Mouse (Mus musculus) c-Kit-negative CD71-positive TER-119-positive erythroid progenitor cells, embryonic 14.5 days (primary cell): ENCODE results near the gene Cstl1.
"Not testable (repeated sequence)": the region's sequence is repeated elsewhere in the genome, so short reads cannot be mapped to it uniquely, and the experiment has no call there.

Experiments used
- DNase-seq: peaks from one replicate; pipeline ENCODE4 v3.0.0-alpha.2; 2013; ENCODE audit warnings: low read depth, low spot score

Cstl1 gene

DNA sequence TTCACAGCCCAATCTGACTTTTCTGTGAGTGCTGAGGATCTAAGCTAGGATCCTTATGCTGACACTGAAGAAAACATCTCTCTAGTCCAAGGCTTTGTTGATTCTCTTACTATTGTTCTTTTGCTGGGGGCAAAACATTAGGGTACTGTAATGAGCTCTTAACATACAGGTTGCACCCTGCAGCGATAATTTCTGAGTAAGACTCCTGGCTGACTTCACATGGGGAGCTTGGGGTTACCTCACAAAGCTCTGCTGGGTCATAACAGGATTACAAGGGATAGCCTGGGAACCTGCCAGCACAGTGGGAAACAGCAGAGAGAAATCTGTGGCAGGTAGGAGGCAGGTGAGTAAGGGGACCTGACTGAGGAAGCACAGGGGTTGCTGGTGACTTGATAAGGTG, at the start of gene Cstl1:
TSS of gene Cstl1 (plus strand) at position 301 of the 400 bp plus-strand sequence.
- no peak for DNase-seq

DNA sequence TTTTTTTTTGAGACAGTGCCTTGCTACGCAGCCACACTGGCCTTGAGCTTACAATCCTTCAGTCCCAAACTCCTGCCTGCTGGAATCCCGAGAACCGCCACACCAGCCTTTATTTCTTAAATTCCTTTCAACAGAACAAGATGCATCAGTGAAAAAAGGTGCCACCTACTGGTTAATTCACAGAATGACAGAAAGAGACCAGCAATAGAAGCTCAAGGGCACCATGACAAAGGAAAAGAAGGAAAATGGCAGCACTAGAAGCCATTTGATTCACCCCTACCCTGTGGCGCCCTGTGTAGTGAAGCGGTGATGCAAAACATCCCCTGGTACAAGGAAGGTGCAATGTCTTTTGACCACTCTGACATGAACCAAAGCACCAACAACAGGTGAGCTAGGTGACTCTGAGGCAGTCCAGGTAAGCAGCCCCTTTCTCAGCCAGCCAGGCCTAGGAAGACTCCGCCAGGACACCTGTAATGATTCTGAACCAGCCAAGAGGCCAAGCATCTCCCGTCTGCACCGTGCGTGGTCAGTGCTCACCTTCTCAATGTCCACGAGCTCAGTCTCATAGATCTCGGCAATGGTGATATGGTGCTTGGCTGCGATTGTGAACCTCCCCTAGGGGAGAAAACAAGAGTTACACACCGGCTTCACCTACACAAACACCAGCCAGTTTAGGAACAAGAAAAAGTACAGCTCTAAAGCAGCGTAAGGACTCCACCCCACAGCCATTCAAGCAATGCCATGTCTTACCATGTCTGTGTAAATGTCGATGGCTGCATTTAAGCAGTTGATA, 43.6 kb upstream of the Cstl1 start:
- no peak for DNase-seq

DNA sequence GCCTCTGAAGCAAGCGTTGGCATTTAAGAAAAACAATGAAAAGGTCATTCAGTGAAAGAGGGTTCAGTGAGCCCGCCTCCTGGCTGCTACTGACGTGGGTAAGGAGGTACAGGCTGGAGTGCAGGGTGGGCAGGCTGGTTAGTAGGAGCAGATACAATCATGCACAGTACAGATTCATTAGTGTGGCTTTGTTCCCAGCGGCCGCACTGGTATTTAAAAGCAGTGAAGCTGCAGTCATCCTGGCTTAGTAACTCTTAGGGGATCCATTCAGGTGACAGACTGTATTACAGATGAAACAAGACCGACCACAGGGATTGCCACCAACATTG, 43.0 kb upstream of the Cstl1 start:
- no peak for DNase-seq

DNA sequence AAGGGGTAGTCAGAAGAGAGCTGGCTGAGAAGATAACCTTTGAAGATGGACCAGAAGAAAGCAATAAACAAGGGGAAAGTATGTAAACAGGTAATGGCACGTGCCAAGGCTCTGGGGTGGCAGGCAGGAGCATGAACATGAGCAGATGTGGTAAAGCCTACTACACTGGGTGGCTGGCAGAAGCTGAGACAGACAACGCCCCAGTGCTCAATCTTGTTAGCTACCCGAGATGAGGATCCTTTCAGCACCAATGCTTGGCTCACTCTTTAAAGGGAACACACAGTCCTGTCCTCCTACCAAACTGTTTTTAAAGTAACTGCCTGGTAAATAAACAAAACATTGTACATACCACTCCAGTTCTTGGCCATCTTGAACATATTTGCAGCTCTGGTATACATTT, 37.8 kb upstream of the Cstl1 start:
- DNase-seq, result no peak

DNA sequence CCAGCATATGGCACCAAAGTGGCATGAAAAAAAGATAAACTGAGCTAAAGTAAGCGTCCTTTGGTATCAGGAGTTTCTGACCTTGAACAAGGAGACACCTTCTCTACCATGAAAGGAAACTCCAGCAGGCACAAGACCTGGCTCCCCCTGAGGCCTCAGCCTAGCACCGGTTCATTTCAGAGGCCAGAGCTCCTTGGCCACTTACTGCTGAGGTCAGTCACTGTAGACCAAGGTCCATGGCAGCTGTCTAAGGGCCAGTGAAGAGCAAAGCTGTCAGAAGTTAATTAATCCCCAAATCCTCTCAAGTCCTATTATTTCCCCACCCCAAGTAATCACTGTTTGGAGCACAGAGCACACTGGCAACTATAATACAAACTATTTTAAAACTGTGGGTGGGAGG, 33.1 kb upstream of the Cstl1 start:
- no peak for DNase-seq

DNA sequence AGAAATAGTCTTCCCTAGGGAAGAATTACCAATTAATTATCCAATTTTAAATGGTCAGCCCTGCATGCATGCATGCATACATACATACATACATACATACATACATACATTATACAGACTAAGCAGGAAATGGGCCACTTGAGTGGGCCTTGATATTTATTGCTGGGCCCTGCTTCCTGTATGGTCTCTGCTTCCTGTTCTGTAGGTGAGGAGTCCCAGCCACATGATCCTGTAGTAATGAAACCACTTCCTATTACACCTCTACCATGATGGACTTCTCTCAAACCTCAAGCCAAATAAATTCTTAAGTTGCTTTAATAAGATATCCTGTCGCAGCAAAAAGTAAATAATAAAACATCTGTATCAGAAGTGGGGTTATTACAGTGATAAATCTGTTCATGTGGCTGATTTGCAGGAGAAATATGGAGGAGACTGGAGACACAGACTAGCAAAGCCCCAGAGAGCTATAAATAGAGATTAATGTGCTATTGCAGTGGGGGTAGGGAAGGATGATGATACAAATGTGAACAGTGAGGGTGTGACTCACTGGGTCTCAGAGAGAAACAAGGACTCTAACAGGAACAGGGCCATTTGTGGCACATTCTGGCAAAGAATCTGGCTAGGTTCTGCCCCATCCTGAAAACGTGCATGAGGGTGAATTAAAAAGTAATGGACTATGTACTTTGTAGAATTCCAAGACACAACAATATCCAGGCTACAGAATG, 30.7 kb upstream of the Cstl1 start:
- DNase-seq, result no peak

DNA sequence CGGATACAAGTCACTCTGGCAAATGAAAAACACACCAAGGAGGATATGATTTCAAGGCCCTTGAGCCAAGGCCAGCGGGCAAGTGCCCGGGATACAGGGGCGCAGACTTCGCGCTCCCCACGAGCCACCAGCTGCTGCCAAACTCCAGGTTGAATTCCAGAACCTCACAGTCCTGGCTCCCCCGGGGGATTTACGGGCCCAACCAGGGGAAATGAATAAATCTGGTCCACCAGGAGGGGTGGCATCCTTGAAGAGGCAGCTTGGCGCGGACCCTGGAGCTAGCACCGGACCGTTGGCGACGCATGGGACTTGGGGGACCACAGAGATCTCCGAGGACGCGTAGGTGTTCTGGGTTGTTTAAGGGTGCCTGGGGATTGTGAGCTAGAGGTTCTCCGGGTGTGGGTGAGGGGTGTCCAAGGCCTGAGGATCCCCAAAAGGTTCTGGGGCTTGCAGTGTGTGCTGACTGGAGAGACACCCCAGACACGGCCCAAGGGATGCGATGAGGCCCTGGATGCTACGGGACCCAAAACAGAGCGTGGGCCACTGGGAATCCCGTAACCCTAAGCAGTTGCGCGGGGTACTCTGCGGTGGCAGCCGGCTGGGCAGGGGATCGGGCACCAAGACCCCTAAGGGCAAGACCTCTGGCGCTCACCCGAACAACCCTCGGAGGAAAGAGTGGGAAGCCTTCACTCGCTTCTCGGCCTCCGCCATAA, 18.4 kb upstream of the Cstl1 start:
- DNase-seq, result no peak

DNA sequence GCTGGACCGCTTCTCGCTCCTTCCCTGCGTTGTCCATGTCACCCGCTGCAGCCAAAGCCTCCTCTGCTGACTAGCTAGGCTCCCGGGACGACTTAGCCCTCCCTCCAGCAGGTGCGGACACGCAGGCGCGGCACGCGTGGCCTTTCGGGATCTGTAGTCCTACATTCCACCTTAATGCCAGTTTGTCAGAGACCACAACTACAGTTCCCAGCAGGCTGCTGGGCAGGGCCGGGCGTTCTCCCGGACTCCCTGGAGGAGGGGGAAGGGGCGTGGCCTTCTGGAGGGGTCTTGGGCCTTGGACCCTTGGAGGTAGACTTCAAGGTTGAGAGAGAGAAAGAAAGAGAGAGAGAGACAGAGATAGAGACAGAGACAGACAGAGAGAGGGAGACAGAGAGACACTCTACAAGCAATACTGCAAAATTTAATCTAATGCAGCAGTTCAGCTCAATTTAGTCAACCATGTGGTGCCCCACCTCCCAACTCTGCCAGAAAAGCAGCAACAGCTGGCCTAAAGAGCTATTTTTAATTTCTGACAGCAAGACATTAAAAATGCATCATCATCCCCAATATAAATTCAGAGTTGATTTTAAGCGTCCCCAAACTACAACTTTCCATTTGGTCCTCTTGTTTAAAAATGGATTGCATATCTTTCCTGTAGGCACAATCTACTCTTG, 17.7 kb upstream of the Cstl1 start, which contains the start of gene Napb:
TSS of gene Napb (minus strand) at position 141 of the 674 bp plus-strand sequence.
- DNase-seq, result no peak

DNA sequence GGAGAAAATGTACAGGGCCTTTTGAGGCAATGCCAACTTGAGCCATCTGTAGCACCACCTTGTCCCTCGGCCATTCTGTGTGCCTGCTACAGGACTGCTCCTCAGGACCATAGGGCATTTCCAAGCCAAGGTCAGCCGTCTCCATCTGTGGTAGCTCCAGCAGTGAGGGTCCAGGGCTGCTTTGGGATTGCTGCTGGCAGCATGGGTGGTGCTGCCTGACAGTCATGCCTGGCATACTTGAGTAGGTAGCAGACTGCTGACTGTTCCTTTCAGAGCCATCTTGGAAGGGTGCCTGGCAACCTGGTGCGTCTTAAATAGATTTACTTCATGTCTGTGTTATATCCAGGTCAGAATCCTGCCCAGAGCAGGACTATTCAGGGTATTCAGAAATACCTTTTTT, 7.2 kb upstream of the Cstl1 start:
- no peak for DNase-seq

DNA sequence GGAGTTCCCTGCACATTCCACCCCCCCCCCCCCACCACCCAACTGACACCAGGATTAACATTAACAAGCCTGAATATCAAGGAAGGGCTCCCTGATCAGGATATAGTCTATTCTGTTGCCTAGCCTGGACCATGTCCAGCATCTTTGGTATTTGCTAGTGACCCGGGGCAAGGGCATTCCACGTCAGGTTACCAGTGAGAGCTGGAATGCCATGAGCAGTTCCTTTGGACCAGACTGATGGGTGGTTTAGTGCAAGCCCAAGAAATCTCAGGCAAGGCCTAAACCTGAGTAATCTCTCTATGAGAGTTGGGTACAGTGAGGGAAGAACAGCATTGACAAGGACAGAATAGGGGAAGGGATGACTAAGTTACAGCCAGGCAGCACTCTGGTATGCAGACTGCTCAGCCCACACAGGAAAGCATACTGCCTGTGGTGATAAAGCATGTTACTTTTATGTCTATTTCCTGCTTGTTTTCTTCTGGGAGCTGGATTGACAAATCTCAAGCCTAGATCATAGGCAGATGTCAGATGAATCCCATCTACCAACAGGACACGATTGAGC, 6.2 kb upstream of the Cstl1 start:
- DNase-seq, result no peak

DNA sequence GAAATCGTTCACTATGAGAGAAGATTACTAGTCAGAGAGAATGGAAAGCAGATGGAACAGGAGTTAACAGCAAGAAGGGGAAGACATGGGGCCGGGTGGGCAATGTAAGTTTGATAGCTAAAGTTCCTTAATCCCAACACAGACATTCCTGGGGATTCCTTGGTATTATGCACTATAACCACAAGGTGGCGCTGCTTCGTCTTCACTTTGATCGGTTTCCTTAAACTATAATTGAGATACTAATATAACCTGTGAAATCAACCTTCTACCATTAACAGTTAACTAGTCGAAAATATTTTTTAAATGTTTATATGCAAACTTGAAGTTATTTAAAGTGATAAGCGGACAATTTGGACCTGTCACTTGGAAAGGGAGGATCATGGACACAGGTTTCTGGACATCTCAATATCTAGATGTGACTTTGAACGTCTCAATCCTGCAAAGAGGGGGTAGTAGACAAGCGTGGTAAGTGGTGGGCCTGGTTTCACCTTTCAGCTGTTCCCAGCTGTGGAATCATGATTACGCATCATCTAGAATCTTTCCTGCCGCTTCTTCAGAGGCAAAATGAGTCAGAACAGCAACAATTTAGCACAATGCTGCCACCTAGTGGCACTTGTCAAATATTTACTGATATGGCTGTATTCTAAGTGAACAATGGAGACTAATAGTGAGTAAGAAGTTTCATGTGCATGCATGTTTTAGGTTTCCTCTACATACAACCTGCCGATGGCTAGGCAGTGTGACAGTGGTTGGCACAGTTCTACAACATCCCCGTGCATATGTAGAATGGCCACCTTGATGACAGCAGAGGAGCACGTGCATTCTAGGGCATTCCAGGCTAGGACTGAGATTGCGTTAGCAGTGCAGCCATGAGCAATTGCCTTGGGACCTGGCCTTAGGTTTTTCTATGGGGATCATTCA, 2.0 kb downstream of the Cstl1 start:
- peak; percentile 68 for DNase-seq

DNA sequence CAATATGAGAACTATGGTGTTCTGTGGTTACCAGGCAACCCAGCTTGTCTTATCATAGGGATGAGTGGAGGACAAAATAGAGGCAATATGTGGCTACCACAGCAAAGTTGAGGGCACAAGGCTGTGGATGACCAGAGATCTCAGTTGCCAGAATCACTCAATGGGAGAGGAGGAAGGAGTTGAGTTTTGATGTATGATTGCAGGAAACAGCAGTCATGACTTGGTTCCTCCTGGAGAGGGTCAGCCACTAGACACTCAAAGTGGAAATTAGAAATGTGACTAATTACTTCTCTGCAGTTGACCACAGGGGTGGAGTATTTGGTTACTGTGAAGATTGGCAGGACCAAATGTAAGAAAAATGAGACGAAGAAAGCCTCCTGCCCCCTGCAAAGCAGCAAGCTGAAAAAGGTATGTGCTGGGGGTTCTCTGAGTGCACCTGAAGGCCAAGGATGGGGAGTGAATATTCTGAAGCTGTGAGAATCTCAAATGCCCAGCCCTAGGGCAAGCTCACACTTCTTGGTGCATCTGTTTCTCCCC, 4.2 kb downstream of the Cstl1 start:
- DNase-seq, result no peak

DNA sequence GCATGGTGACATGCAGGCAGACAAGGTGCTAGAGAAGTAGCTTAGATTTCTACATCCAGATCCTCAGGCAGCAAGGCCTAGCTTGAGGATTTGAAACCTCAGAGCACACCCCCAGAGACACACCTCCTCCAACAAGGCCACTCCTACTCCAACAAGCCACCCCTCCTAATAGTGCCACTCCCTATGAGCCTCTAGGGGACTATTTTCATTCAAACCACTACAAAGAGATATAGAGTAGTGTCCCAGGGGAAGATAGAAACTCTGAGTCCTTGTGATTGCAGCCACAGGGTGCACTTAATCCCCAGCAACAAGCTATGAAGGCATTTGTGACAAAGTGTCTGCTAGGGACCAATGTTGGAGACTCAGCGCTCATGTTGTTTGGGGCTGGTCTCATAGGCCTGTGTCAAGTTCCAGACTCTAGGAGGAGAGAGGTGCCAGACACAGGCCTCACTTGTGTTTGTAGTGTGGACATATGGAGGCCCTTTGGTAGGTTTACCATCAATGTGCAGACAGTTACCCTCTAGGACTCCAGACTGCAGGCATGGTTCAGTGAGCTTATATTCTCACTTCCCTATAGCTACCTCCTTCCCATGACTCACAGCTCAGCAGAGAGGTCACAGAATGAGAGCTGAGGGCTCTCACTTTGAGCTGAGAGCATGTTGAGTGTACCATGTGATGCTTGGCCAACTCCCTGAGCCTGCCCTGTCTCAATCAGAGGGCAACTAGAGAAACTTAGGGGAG, 13.7 kb downstream of the Cstl1 start:
- DNase-seq, result no peak

DNA sequence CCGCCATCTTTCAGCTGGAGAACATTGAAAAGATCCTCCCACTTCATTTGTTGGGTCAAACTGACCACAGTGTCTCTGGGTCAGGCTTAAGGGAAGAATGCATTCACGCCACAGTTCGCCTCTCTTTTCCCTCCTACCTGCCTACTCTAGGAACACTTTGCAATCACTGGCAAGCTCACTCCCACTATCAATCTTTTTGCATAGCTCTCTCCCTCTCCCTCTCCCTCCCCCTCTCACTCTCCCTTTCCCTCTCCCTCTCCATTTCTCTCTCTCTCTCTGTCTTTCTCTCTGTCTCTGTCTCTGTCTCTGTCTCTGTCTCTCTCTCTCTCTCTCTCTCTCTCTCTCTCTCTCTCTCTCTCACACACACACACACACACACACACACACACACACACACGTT, 21.2 kb downstream of the Cstl1 start, which contains the start of gene Cst11:
TSS of gene Cst11 (minus strand) at position 101 of the 400 bp plus-strand sequence.
- DNase-seq, result not testable (repeated sequence)

DNA sequence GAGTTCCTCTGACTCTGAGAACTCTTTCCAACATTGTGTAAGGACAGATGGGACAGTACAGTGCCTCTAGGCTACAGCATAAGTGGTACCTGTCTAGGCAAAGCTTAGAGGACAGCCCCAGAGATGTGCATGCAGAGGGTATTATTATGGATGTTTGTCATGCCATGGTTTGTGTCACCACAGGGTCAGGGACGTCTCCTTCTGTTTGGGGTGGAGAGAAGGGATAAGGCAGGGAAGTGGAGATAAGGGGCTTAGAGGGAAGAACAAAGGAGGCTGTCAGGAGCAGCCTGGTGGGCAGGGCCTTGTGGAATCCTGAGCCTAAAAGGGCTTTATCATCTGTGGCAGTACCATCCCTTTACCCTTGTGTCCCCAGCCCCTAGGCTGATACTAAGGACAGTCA, 31.6 kb downstream of the Cstl1 start, which contains the start of gene 8030411F24Rik:
TSS of gene 8030411F24Rik (plus strand) at position 301 of the 400 bp plus-strand sequence.
- DNase-seq, result no peak

DNA sequence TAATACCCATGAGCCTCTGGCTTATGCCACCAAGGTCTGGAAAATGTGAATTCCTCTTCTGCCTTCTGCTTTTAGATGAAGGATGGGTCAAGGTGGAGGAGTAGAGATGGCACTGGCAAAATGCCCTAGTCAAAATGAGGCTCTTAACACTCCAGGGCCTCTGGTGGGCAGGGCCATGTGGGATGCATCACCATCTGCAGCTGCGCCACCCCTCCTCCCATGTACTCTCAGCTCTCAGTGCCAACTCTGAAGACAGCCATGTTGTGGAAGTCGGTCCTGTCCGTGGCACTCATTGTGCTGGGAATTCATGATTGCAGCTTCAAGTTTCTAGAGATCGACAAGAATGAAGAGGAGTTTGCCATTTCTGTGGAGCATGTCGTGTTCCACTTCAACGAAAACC, 39.0 kb downstream of the Cstl1 start, which contains the start of gene Cst12:
TSS of gene Cst12 (plus strand) at position 220 of the 400 bp plus-strand sequence.
- DNase-seq, result no peak

DNA sequence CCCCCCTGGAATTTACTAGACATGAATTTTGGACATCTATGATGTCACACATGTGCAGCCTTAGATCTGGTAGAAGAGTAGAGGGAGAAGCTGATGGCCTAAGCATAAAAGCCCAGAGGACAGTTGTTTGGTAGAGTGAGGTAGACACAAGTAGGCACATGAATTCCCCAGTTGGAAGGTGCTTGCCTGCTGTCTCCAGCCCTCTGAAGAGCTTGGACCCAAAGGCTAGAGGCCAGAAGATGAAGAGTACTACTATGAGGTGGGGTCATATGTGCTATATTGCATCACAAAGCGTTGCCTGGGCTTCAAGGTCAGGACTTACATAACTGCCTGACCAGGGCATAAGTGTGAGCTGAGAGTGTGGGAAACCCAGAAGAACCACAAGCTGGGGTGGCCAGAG, 48.3 kb downstream of the Cstl1 start, which contains the start of gene Cst8:
TSS of gene Cst8 (plus strand) at position 301 of the 400 bp plus-strand sequence.
- no peak for DNase-seq

DNA sequence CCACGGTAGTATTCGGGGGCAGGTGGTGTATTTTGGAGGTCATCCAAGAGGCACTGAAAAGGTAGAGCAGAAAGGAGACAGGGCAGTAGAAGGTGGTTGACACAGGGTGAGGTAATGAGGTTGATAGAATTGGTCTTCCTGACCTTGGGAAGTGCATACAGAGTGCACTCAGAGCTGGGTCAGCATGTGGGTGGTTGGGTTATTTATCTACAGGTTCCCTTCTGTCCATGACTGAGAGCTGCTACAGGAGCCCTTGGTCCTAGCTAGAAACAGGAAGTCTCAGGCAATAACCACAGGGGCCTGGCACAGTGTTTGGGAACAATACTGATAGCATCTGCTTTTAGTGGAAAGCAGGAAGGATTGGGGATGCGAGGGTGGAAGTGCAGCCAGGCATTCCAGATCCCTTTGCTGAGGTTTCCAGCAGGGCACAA, 51.3 kb downstream of the Cstl1 start:
- DNase-seq, result no peak
